Mouse (Mus musculus) CH12.LX (cell line): ENCODE results near the gene Crybb1. TPM values are rescaled to one million over a fixed set of nuclear protein-coding genes. Genes with fewer than 3 reads are reported as not detected.

Experiments
- DNase-seq: peaks from one replicate; pipeline ENCODE4 v3.0.0-alpha.2; 2013; ENCODE audit errors: extremely low read depth
- H3K27ac ChIP-seq: 2 replicates; pipeline ENCODE4 v1.5.1; 2012; ENCODE audit warnings: low read depth, mild to moderate bottlenecking, control low read depth, moderate library complexity; ENCODE audit not compliant: insufficient read depth
- H3K27me3 ChIP-seq: replicated peaks from 2 replicates; pipeline ENCODE3; 2012; ENCODE audit warnings: inconsistent platforms
- H3K36me3 ChIP-seq, 2 experiments: replicated peaks in 1 of 2; 2 replicates each; pipeline versions ENCODE3 to v1.6.1; 2012; ENCODE audit warnings: inconsistent platforms in 1 of 2, low read length in 1 of 2, mild to moderate bottlenecking in 1 of 2, mixed read lengths in 1 of 2, moderate library complexity in 1 of 2; ENCODE audit not compliant: control insufficient read depth in 1 of 2, insufficient read depth in 1 of 2
- H3K4me1 ChIP-seq, 2 experiments: 2 replicates each; pipeline ENCODE4 v1.6.1; 2012; ENCODE audit warnings: inconsistent platforms in 1 of 2, moderate library complexity in 1 of 2; ENCODE audit not compliant: insufficient read depth in 2 of 2, control insufficient read depth in 1 of 2
- H3K4me2 ChIP-seq: 2 replicates; pipeline ENCODE4 v1.6.1; 2012; ENCODE audit warnings: low read depth, mild to moderate bottlenecking, control low read depth; ENCODE audit not compliant: poor library complexity, insufficient read depth, severe bottlenecking
- H3K4me3 ChIP-seq, 3 experiments: fragments of 150-350 bp in 1 of 3; sonication (generic) in 1 of 3; replicated peaks in 1 of 3; 2 replicates each; pipeline versions ENCODE3 to v1.5.1; 2011 to 2012; ENCODE audit warnings: low read depth in 2 of 3, low read length in 2 of 3, mild to moderate bottlenecking in 2 of 3, moderate library complexity in 2 of 3, control low read depth in 1 of 3, improper control_type of control experiment in 1 of 3, inconsistent platforms in 1 of 3, mixed read lengths in 1 of 3; ENCODE audit not compliant: poor library complexity in 1 of 3
- H3K79me2 ChIP-seq: replicated peaks from 2 replicates; pipeline ENCODE4 v1.6.1; 2012; ENCODE audit warnings: mild to moderate bottlenecking, moderate library complexity; ENCODE audit not compliant: control insufficient read depth, poor library complexity, insufficient read depth, severe bottlenecking; ENCODE audit errors: extremely low read depth
- H3K9ac ChIP-seq: 2 replicates; pipeline ENCODE4 v1.6.1; 2012; ENCODE audit warnings: low read depth, mild to moderate bottlenecking, control low read depth, moderate library complexity; ENCODE audit not compliant: insufficient read depth
- H3K9me3 ChIP-seq: replicated peaks from 2 replicates; pipeline ENCODE3; 2012; ENCODE audit warnings: low read length, inconsistent platforms, mixed read lengths
- BHLHE40 ChIP-seq: IDR thresholded peaks from 2 replicates; pipeline ENCODE4 v1.6.1; 2011; ENCODE audit warnings: mild to moderate bottlenecking, low read depth, low read length, improper control_type of control experiment
- CHD2 ChIP-seq: IDR thresholded peaks from 2 replicates; pipeline ENCODE4 v1.6.1; 2011; ENCODE audit warnings: low read length, improper control_type of control experiment
- CTCF ChIP-seq, 2 experiments: IDR thresholded peaks in 1 of 2; conservative IDR thresholded peaks in 1 of 2; 2 replicates each; pipeline ENCODE4 v1.5.1; 2011 to 2012; ENCODE audit warnings: low read depth in 2 of 2, low read length in 2 of 2, improper control_type of control experiment in 1 of 2, inconsistent platforms in 1 of 2, mild to moderate bottlenecking in 1 of 2, moderate library complexity in 1 of 2
- E2F4 ChIP-seq: IDR thresholded peaks from 2 replicates; pipeline ENCODE4 v1.6.1; 2011; ENCODE audit warnings: low read depth, low read length, improper control_type of control experiment; ENCODE audit not compliant: insufficient replicate concordance
- ETS1 ChIP-seq: conservative IDR thresholded peaks from 2 replicates; pipeline ENCODE4 v1.6.1; 2012; ENCODE audit warnings: low read depth, mild to moderate bottlenecking, inconsistent platforms, low read length, improper control_type of control experiment, moderate library complexity
- HCFC1 ChIP-seq: IDR thresholded peaks from 2 replicates; pipeline ENCODE4 v1.6.1; 2012; ENCODE audit warnings: low read depth, mild to moderate bottlenecking, inconsistent platforms, low read length, improper control_type of control experiment
- IRF4 ChIP-seq: IDR thresholded peaks from 2 replicates; pipeline ENCODE4 v1.6.1; 2014; ENCODE audit warnings: low read depth, mild to moderate bottlenecking, inconsistent platforms, low read length, improper control_type of control experiment
- JUN ChIP-seq: IDR thresholded peaks from 2 replicates; pipeline ENCODE4 v1.6.1; 2011; ENCODE audit warnings: low read depth, mild to moderate bottlenecking, low read length, improper control_type of control experiment, moderate library complexity; ENCODE audit not compliant: insufficient read depth
- JUND ChIP-seq: conservative IDR thresholded peaks from 2 replicates; pipeline ENCODE4 v1.6.1; 2011; ENCODE audit warnings: low read depth, low read length, improper control_type of control experiment
- KAT2A ChIP-seq: IDR thresholded peaks from 2 replicates; pipeline ENCODE4 v1.6.1; 2012; ENCODE audit warnings: low read length, improper control_type of control experiment, inconsistent platforms; ENCODE audit not compliant: insufficient replicate concordance
- MAFK ChIP-seq: IDR thresholded peaks from 2 replicates; pipeline ENCODE4 v1.6.1; 2011; ENCODE audit warnings: low read length, improper control_type of control experiment; ENCODE audit not compliant: insufficient replicate concordance
- MAX ChIP-seq: IDR thresholded peaks from 2 replicates; pipeline ENCODE4 v1.6.1; 2011; ENCODE audit warnings: low read length, improper control_type of control experiment
- MAZ ChIP-seq: IDR thresholded peaks from 2 replicates; pipeline ENCODE4 v1.6.1; 2012; ENCODE audit warnings: low read depth, mild to moderate bottlenecking, inconsistent platforms, low read length, improper control_type of control experiment, moderate library complexity
- MEF2A ChIP-seq: IDR thresholded peaks from 2 replicates; pipeline ENCODE4 v1.6.1; 2014; ENCODE audit warnings: low read depth, mild to moderate bottlenecking, inconsistent platforms, low read length, improper control_type of control experiment, borderline replicate concordance
- MXI1 ChIP-seq: IDR thresholded peaks from 2 replicates; pipeline ENCODE4 v1.6.1; 2011; ENCODE audit warnings: mild to moderate bottlenecking, low read depth, low read length, improper control_type of control experiment
- NELFE ChIP-seq: IDR thresholded peaks from 2 replicates; pipeline ENCODE4 v1.6.1; 2011; ENCODE audit warnings: low read depth, low read length, improper control_type of control experiment
- NRF1 ChIP-seq: IDR thresholded peaks from 2 replicates; pipeline ENCODE4 v1.6.1; 2014; ENCODE audit warnings: low read depth, mild to moderate bottlenecking, inconsistent platforms, low read length, improper control_type of control experiment, moderate library complexity
- PAX5 ChIP-seq: IDR thresholded peaks from 2 replicates; pipeline ENCODE4 v1.6.1; 2012; ENCODE audit warnings: low read length, inconsistent platforms, mixed read lengths
- POLR2A ChIP-seq: IDR thresholded peaks from 2 replicates; pipeline ENCODE4 v1.6.1; 2011; ENCODE audit warnings: low read depth, mild to moderate bottlenecking, improper control_type of control experiment, low read length
- POLR2AphosphoS2 ChIP-seq: IDR thresholded peaks from 2 replicates; pipeline ENCODE4 v1.6.1; 2011; ENCODE audit warnings: low read depth, low read length, improper control_type of control experiment
- RAD21 ChIP-seq: IDR thresholded peaks from 2 replicates; pipeline ENCODE4 v1.6.1; 2011; ENCODE audit warnings: low read depth, mild to moderate bottlenecking, low read length, improper control_type of control experiment, moderate library complexity
- SIN3A ChIP-seq: IDR thresholded peaks from 2 replicates; pipeline ENCODE4 v1.6.1; 2012; ENCODE audit warnings: low read length, improper control_type of control experiment, inconsistent platforms
- TCF12 ChIP-seq: IDR thresholded peaks from 2 replicates; pipeline ENCODE4 v1.6.1; 2014; ENCODE audit warnings: low read depth, mild to moderate bottlenecking, inconsistent platforms, low read length, improper control_type of control experiment
- UBTF ChIP-seq: IDR thresholded peaks from 2 replicates; pipeline ENCODE4 v1.6.1; 2012; ENCODE audit warnings: low read depth, mild to moderate bottlenecking, inconsistent platforms, low read length, improper control_type of control experiment, moderate library complexity
- USF2 ChIP-seq: conservative IDR thresholded peaks from 2 replicates; pipeline ENCODE4 v1.6.1; 2011; ENCODE audit warnings: low read depth, low read length, improper control_type of control experiment
- ZNF384 ChIP-seq: IDR thresholded peaks from 2 replicates; pipeline ENCODE4 v1.6.1; 2012; ENCODE audit warnings: low read depth, low read length, improper control_type of control experiment, inconsistent platforms
- dilution Hi-C: fragments of 300-500 bp; cut with MboI; formaldehyde crosslinking; loops from 2 replicates; pipeline ENCODE4 v1.14.3; 2020; ENCODE audit warnings: low sequenced_read_pairs; ENCODE audit not compliant: extremely low pct_unique_long_range_greater_than_20kb, extremely low pct_ligation_motif_present
- in situ Hi-C: fragments of 300-500 bp; cut with MboI; formaldehyde crosslinking; loops from 3 replicates; pipeline ENCODE4 v1.14.3; 2019; ENCODE audit warnings: low sequenced_read_pairs, low pct_ligation_motif_present, low pct_unique_long_range_greater_than_20kb, mixed read lengths
- polyA plus RNA-seq: library from polyadenylated mRNA; unstranded; fragments of >175 nt; gene quantifications from 2 replicates; pipeline ENCODE4 v1.2.1, GENCODE M21; 2012; ENCODE audit warnings: low read depth; ENCODE audit not compliant: insufficient read length
- total RNA-seq, 2 experiments: library from RNA; depleted of rRNA; stranded (reverse); fragments of 300-350 nt in 1 of 2; fragments of >200 nt in 1 of 2; gene quantifications; 2 replicates each; pipeline ENCODE4 v1.2.3; 2012 to 2014

Crybb1 gene
- total and polyA plus RNA-seq, 3 experiments, result not detected

DNA sequence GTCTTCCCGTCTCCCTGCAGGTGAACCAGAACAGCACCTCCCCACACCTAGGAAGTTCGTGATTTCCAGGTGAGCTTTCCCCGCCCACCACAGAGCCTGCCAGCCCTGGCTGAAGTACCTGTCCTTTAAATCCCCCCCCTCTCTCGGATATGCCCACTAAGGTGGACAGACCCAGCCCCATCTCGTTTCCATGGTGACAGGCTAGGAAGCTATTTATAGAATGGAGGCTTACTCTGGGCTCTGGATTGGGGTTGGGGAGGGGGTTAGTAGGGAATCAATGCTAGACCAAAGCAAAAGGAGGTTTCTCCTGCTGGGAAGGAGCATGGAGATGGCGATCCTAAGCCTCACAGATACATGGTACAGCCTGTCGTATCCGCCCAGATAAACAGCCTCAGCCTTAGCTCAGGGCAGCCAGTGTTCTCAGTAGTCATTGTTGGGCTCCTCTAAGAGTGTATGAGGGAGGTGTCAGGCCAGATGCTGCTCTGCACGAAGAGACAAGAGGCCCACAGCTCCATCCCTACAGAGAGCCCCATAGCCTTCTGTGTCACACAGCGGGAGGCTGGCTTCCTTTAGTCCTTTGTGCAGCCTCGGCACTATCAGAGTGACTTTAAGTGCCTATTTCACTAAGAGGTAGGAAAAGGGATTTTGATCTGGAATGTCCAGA is 57.7 kb downstream of the Crybb1 start:
- H3K9ac ChIP-seq, result no peak overlapping the region
- no peak overlapping the region for H3K4me3 ChIP-seq
- DNase-seq, result no peak
- peaks cover 27 to 74% of the 10 kb centered on the region in 2 experiments for H3K36me3 ChIP-seq
- peaks cover 0 to 19% of the 10 kb centered on the region in 2 experiments; a peak in 2 of 4 replicates for H3K4me1 ChIP-seq
- H3K27ac ChIP-seq, result no peak overlapping the region
- no peaks in the 10 kb centered on the region for H3K79me2 ChIP-seq
- H3K4me2 ChIP-seq, result no peak overlapping the region
- TF ChIP-seq JUND (no peak), KAT2A (no peak), JUN (no peak), UBTF (no peak), PAX5 (no peak), MAX (no peak), CHD2 (no peak), NELFE (no peak), E2F4 (no peak), HCFC1 (no peak), ZNF384 (no peak), TCF12 (no peak), CTCF (conservative IDR thresholded peaks at IDR 0.05 in 1 of 2, IDR thresholded peaks at IDR 0.05 in 1 of 2; ENCODE audit: low read depth in 2 of 2, low read length in 2 of 2) (no peak), MAZ (no peak), SIN3A (no peak), POLR2AphosphoS2 (no peak), MEF2A (no peak), MXI1 (no peak), POLR2A (no peak)
- in situ Hi-C loops, result no loop called here
- dilution Hi-C loops, result no loop called here
- H3K27me3 ChIP-seq, result no peaks in the 10 kb centered on the region
- no peaks in the 10 kb centered on the region for H3K9me3 ChIP-seq

- H3K9ac ChIP-seq, result no peak overlapping the region
- 0 out of 4 replicates have a peak, but pooled peaks cover 0 to 4% of the 10 kb centered on the region in 2 experiments for H3K4me1 ChIP-seq
- dilution Hi-C loops (no loop called here), in situ Hi-C loops (loop anchor here (5.0 kb wide), 1 partner anchor 74 kb away; no protein-coding TSS in a partner anchor)
- peaks cover 6 to 45% of the 10 kb centered on the region in 2 experiments for H3K36me3 ChIP-seq
- H3K27me3 ChIP-seq, result peaks cover 9% of the 10 kb centered on the region
- no peaks in the 10 kb centered on the region for H3K79me2 ChIP-seq
- no peak overlapping the region for H3K27ac ChIP-seq
- TF ChIP-seq HCFC1, result no peak
- no peak for TF ChIP-seq ETS1
- no peak for TF ChIP-seq MAFK
- no peak for TF ChIP-seq E2F4
- no peak for TF ChIP-seq IRF4
- no peak for TF ChIP-seq KAT2A
- TF ChIP-seq BHLHE40, result no peak
- TF ChIP-seq USF2, result no peak
- TF ChIP-seq MAZ, result no peak
- TF ChIP-seq MXI1, result no peak
- no peak for TF ChIP-seq MEF2A
- no peak for TF ChIP-seq CTCF (conservative IDR thresholded peaks at IDR 0.05 in 1 of 2, IDR thresholded peaks at IDR 0.05 in 1 of 2; ENCODE audit: low read depth in 2 of 2, low read length in 2 of 2)
- no peak for TF ChIP-seq POLR2A
- no peak for TF ChIP-seq NRF1
- TF ChIP-seq SIN3A, result no peak
- no peak for TF ChIP-seq CHD2
- no peak for TF ChIP-seq RAD21
- DNase-seq, result no peak
- H3K4me2 ChIP-seq, result no peak overlapping the region
- no peaks in the 10 kb centered on the region for H3K9me3 ChIP-seq
- H3K4me3 ChIP-seq, result no peak overlapping the region
Measured at GRCm38 (mm10) chr5:112316468-112316867, 60.9 kb downstream of the Crybb1 start.
